Mouse (Mus musculus) thymus, adult 2 months (tissue): ENCODE results near the gene Olfr382. TPM values are rescaled to one million over a fixed set of nuclear protein-coding genes. Genes with fewer than 3 reads are reported as not detected.
"Not testable (repeated sequence)": the region's sequence is repeated elsewhere in the genome, so short reads cannot be mapped to it uniquely, and the experiment has no call there.

Experiments used
- DNase-seq: peaks from one replicate; pipeline ENCODE4 v3.0.0; 2021
- H3K27ac ChIP-seq: fragments of 200-500 bp; 2 replicates; pipeline ENCODE4 v1.5.1; 2012; ENCODE audit warnings: low read length, control low read depth; ENCODE audit not compliant: control insufficient read depth, insufficient read depth
- H3K27me3 ChIP-seq: fragments of 200-500 bp; 2 replicates; pipeline ENCODE4 v1.6.1; 2012; ENCODE audit warnings: mild to moderate bottlenecking, low read length, moderate library complexity, mixed read lengths; ENCODE audit not compliant: control insufficient read depth, insufficient read depth
- H3K36me3 ChIP-seq: fragments of 200-500 bp; 2 replicates; pipeline ENCODE4 v1.6.1; 2012; ENCODE audit warnings: mild to moderate bottlenecking, low read length, moderate library complexity; ENCODE audit not compliant: control insufficient read depth, insufficient read depth
- H3K4me1 ChIP-seq: fragments of 200-500 bp; replicated peaks from 2 replicates; pipeline ENCODE4 v1.6.1; 2012; ENCODE audit warnings: low read length; ENCODE audit not compliant: control insufficient read depth, insufficient read depth
- H3K4me3 ChIP-seq: fragments of 200-500 bp; 2 replicates; pipeline ENCODE4 v1.5.1; 2012; ENCODE audit warnings: mild to moderate bottlenecking, low read length, control low read depth, moderate library complexity; ENCODE audit not compliant: control insufficient read depth, insufficient read depth
- CTCF ChIP-seq: fragments of 200-500 bp; IDR thresholded peaks from 2 replicates; pipeline ENCODE4 v1.5.1; 2012; ENCODE audit warnings: mild to moderate bottlenecking, control low read depth, low read length, moderate library complexity, borderline replicate concordance; ENCODE audit not compliant: control insufficient read depth, poor library complexity, insufficient read depth; ENCODE audit errors: extremely low read depth
- POLR2A ChIP-seq: fragments of 200-500 bp; IDR thresholded peaks from 2 replicates; pipeline ENCODE4 v1.6.1; 2012; ENCODE audit warnings: mild to moderate bottlenecking, low read length, control low read depth, moderate library complexity; ENCODE audit not compliant: control insufficient read depth, poor library complexity, insufficient read depth; ENCODE audit errors: extremely low read depth
- WGBS: fragments of 180-500 bp; shearing (Covaris S2); methylation state at CpG from one replicate; pipeline ENCODE4 v1.1.7; 2018; 5-methylcytosine and 5-hydroxymethylcytosine counted together
- polyA plus RNA-seq: library from polyadenylated mRNA; depleted of rRNA; stranded (reverse); fragments of >200 nt; gene quantifications from 2 replicates; pipeline ENCODE4 v1.2.3, GENCODE M21; 2012; rRNA removed

Olfr382 gene
- not detected in 2 replicates for polyA plus RNA-seq

- TF ChIP-seq CTCF (no peak), POLR2A (no peak)
- no peak within 1 kb of the TSS for H3K4me3 ChIP-seq
- no peaks in the 10 kb centered on the region for H3K36me3 ChIP-seq
- H3K4me1 ChIP-seq, result no peaks in the 10 kb centered on the region
- DNase-seq, result no peak
- H3K27me3 ChIP-seq, result no peaks in the 10 kb centered on the region
- H3K27ac ChIP-seq, result no peak within 1 kb of the TSS
Measured at GRCm38 (mm10) chr11:73517097-73517496, at the start of gene Olfr382. Gene Olfr382, minus strand, starts transcription at chr11:73517197.

GRCm38 (mm10) chr11:73528971-73529370, 12.0 kb upstream of the Olfr382 start:
- not testable (repeated sequence) for H3K4me3 ChIP-seq, DNase-seq, H3K27me3 ChIP-seq, H3K4me1 ChIP-seq, H3K36me3 ChIP-seq, H3K27ac ChIP-seq
- 95% methylated on average over 1 of the region's 1 CpGs for WGBS

- Histone ChIP-seq H3K4me3 (no peak within 1 kb of the TSS), H3K4me1 (no peaks in the 10 kb centered on the region), H3K27ac (no peak within 1 kb of the TSS), H3K36me3 (no peaks in the 10 kb centered on the region), H3K27me3 (no peaks in the 10 kb centered on the region)
- TF ChIP-seq POLR2A, result no peak
- no peak for TF ChIP-seq CTCF
- DNase-seq, result no peak
Measured at GRCm38 (mm10) chr11:73491503-73491902, 25.5 kb downstream of the Olfr382 start, which contains the start of gene Olfr381. Gene Olfr381, minus strand, starts transcription at chr11:73491603.

Other genes starting within 250 kb of the Olfr382 start
- 0.15 and 0.19 TPM in 2 replicates for gene Trpv3, start 249.8 kb downstream of the Olfr382 start, polyA plus RNA-seq
- gene Aspa, start 187.6 kb downstream of the Olfr382 start, polyA plus RNA-seq, result 0.46 and 0.87 TPM in 2 replicates
- not detected in 2 replicates for gene Gm49340, start 187.5 kb downstream of the Olfr382 start, polyA plus RNA-seq
- gene Spata22, start 187.5 kb downstream of the Olfr382 start, polyA plus RNA-seq, result not detected in 2 replicates
- 0.38 TPM in 1 of 2 replicates, not detected in the other for gene Olfr20, start 166.4 kb downstream of the Olfr382 start, polyA plus RNA-seq
- not detected in 2 replicates for gene Olfr376, start 146.0 kb downstream of the Olfr382 start, polyA plus RNA-seq
- gene Olfr1, start 117.6 kb downstream of the Olfr382 start, polyA plus RNA-seq, result not detected in 2 replicates
- gene Olfr378, start 88.7 kb downstream of the Olfr382 start, polyA plus RNA-seq, result not detected in 2 replicates
- gene Olfr380, start 59.7 kb downstream of the Olfr382 start, polyA plus RNA-seq, result not detected in 2 replicates
- gene Olfr381, start 25.6 kb downstream of the Olfr382 start, polyA plus RNA-seq, result not detected in 2 replicates
- gene Olfr385, start 75.8 kb upstream of the Olfr382 start, polyA plus RNA-seq, result not detected in 2 replicates
- gene Olfr384, start 81.4 kb upstream of the Olfr382 start, polyA plus RNA-seq, result not detected in 2 replicates
- gene Zfp735, start 171.6 kb upstream of the Olfr382 start, polyA plus RNA-seq, result not detected in 2 replicates